Mouse (Mus musculus): ENCODE results near the gene Iltifb.
"Not testable (repeated sequence)": the region's sequence is repeated elsewhere in the genome, so short reads cannot be mapped to it uniquely, and the experiment has no call there.

The Iltifb gene

DNA sequence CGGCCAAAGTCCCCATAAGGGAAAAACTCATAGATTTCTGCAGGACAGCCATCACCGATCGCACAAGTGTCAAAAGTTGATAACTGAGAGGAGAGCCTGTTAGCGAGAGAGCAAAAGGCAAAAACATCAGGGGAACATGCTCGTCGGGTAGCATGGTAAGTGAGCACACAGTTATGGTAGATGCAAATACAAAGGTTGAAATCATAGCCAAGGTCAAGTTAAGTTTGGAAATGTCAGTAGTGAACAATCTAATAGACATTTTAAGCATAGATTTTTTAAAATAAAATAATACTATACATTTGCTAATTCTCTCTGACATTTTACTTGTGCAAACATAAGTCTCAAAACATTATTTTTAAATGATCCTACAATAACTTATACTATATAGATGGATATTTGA, at the start of gene Iltifb:
Iltifb (minus strand) TSS at position 101 of the 400 bp plus-strand sequence.
- no peak for DNase-seq (ENCODE audit: low spot score)

DNA sequence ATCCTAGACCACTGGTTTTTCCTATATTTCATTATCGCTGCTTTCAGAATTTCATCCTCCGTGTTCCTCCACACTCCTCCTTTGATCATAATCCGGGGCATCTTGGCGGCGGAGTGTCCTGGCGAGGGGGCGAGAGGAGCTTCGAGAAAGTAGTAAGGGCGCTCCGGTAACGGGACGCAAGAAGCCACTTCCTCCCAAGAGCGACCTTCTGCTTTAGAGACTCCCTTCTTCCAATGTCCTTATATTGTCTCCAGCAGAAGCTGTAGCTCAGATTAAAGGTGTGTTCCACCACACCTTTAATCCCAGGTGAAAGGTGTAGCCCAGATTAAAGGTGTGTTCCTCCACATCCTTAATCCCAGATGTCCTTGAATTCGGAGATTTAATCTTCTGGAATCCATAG, 48.3 kb upstream of the Iltifb start, which contains the start of gene Gm9046:
Gm9046 (minus strand) TSS at position 101 of the 400 bp plus-strand sequence.
- not testable (repeated sequence) for DNase-seq (ENCODE audit: low spot score)

GRCm38 (mm10) chr10:118337731-118338130, 42.9 kb upstream of the Iltifb start, which contains the start of gene Gm9045:
Gm9045 (minus strand) TSS chr10:118337831.
- DNase-seq (ENCODE audit: low spot score) = not testable (repeated sequence)

DNA sequence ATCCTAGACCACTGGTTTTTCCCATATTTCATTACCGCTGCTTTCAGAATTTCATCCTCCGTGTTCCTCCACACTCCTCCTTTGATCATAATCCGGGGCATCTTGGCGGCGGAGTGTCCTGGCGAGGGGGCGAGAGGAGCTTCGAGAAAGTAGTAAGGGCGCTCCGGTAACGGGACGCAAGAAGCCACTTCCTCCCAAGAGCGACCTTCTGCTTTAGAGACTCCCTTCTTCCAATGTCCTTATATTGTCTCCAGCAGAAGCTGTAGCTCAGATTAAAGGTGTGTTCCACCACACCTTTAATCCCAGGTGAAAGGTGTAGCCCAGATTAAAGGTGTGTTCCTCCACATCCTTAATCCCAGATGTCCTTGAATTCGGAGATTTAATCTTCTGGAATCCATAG, 37.5 kb upstream of the Iltifb start, which contains the start of gene Gm9044:
Gm9044 (minus strand) TSS at position 101 of the 400 bp plus-strand sequence.
- DNase-seq (ENCODE audit: low spot score) = not testable (repeated sequence)

DNA sequence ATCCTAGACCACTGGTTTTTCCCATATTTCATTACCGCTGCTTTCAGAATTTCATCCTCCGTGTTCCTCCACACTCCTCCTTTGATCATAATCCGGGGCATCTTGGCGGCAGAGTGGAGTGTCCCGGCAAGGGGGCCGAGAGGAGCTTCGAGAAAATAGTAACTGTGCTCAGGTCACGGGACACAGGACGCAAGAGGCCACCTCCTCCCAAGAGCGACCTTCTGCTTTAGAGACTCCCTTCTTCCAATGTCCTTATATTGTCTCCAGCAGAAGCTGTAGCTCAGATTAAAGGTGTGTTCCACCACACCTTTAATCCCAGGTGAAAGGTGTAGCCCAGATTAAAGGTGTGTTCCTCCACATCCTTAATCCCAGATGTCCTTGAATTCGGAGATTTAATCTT, 32.0 kb upstream of the Iltifb start, which contains the start of gene Gm9040:
Gm9040 (minus strand) TSS at position 101 of the 400 bp plus-strand sequence.
- DNase-seq (ENCODE audit: low spot score) = not testable (repeated sequence)

- no peak for DNase-seq (ENCODE audit: low spot score)
Observed at GRCm38 (mm10) chr10:118319024-118319423, 24.2 kb upstream of the Iltifb start.

DNA sequence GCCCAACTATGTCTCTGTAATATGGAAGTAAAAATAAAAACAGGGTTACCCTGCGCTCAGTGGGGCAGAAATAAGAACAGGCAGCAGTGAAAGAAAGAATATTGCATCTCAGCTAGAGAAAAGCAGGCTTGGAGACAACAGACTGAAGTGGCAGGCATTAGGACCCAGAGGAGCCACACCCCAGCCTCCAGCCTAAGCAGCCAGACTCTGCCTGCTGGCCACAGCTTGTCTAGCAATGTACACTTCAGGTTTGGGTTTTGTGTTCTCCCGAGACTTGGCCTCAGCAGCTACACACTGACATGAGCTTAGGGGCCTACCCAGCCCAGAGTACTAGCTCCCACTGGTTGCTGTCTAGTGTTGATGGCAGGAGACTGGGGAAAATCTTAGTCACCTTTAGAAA, 7.3 kb upstream of the Iltifb start:
- DNase-seq (ENCODE audit: low spot score) = not testable (repeated sequence)

DNA sequence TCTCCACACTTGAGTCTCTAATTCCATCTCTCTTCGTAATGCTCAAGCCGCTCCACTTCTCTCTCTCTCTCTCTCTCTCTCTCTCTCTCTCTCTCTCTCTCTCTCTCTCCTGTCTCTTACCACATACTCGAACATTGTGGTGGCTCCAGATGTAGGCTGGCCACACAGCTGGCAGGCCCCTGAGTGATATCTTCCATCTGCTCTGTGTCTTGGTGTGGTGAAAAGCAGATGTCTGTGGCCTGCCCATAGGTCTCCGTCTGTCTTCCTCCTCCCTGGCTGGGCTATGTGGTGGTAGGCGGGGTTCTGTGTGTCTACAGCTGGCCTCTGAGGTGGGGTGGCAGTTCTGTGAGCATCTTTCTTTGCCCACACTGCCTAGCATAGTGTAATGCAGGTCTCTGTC, 11.8 kb downstream of the Iltifb start:
- not testable (repeated sequence) for DNase-seq (ENCODE audit: low spot score)

- not testable (repeated sequence) for DNase-seq (ENCODE audit: low spot score)
Observed at GRCm38 (mm10) chr10:118282565-118282964, 12.3 kb downstream of the Iltifb start.

GRCm38 (mm10) chr10:118278069-118278468, 16.8 kb downstream of the Iltifb start:
- DNase-seq (ENCODE audit: low spot score) = not testable (repeated sequence)

DNA sequence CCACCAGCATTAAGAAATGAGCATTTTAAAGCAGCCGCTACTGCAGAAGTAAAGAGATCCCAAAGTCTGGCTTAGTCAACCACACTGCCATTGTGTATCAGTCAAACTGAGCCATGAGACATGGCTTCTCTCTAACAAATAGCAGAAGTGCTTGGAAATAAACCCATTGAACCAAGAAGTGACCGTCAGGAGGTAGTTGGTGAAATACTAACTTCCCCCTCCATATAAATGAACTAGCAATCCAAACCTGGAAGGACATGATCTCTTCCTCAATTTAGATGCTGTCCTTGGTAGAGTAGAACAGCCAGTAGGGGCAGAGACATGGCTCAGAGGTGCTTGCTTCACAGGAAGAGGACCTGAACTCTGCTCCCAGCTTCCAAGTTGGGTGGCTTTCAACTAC, 23.4 kb downstream of the Iltifb start:
- not testable (repeated sequence) for DNase-seq (ENCODE audit: low spot score)

- not testable (repeated sequence) for DNase-seq (ENCODE audit: low spot score)
Observed at GRCm38 (mm10) chr10:118268812-118269211, 26.0 kb downstream of the Iltifb start.

DNA sequence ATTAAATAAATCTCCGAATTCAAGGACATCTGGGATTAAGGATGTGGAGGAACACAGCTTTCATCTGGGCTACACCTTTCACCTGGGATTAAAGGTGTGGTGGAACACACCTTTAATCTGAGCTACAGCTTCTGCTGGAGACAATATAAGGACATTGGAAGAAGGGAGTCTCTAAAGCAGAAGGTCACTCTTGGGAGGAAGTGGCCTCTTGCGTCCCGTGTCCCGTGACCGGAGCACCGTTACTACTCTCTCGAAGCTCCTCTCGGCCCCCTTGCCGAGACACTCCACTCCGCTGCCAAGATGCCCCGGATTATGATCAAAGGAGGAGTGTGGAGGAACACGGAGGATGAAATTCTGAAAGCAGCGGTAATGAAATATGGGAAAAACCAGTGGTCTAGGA, 36.5 kb downstream of the Iltifb start, which contains the start of gene Gm32802:
Gm32802 (plus strand) TSS at position 301 of the 400 bp plus-strand sequence.
- not testable (repeated sequence) for DNase-seq (ENCODE audit: low spot score)

GRCm38 (mm10) chr10:118250852-118251295, 44.0 kb downstream of the Iltifb start:
- DNase-seq (ENCODE audit: low spot score) = no peak

GRCm38 (mm10) chr10:118249006-118249595, 45.7 kb downstream of the Iltifb start:
- peak; percentile 7 for DNase-seq (ENCODE audit: low spot score)

DNA sequence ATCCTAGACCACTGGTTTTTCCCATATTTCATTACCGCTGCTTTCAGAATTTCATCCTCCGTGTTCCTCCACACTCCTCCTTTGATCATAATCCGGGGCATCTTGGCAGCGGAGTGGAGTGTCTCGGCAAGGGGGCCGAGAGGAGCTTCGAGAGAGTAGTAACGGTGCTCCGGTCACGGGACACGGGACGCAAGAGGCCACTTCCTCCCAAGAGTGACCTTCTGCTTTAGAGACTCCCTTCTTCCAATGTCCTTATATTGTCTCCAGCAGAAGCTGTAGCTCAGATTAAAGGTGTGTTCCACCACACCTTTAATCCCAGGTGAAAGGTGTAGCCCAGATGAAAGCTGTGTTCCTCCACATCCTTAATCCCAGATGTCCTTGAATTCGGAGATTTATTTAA, 54.2 kb downstream of the Iltifb start, which contains the start of gene Gm32717:
Gm32717 (minus strand) TSS at position 101 of the 400 bp plus-strand sequence.
- not testable (repeated sequence) for DNase-seq (ENCODE audit: low spot score)
